Mouse (Mus musculus) heart, embryonic 15.5 days (tissue): ENCODE measurements around the gene Zfp579. TPM values are rescaled to one million over a fixed set of nuclear protein-coding genes. Genes with fewer than 3 reads are reported as not detected.
"Not testable (repeated sequence)": the region's sequence is repeated elsewhere in the genome, so short reads cannot be mapped to it uniquely, and the experiment has no call there.

Experiments used
- ATAC-seq: fragments of 200-750 bp; cut with Nextera tagmentation; replicated peaks from 2 replicates; pipeline ENCODE4 v1.8.0; 2017; ENCODE audit warnings: low read depth, moderate TSS enrichment; ENCODE audit not compliant: insufficient number of reproducible peaks, insufficient read depth, low FRiP score
- H3K27ac ChIP-seq: fragments of 300-500 bp; sonication (generic); 2 replicates; pipeline ENCODE4 v1.5.1; 2015; ENCODE audit warnings: mild to moderate bottlenecking, inconsistent platforms
- H3K27me3 ChIP-seq: fragments of 300-500 bp; sonication (generic); 2 replicates; pipeline ENCODE4 v1.6.1; 2015; ENCODE audit warnings: inconsistent platforms
- H3K36me3 ChIP-seq: fragments of 300-500 bp; sonication (generic); 2 replicates; pipeline ENCODE4 v1.6.1; 2015; ENCODE audit warnings: mild to moderate bottlenecking, inconsistent platforms
- H3K4me1 ChIP-seq: fragments of 300-500 bp; sonication (generic); replicated peaks from 2 replicates; pipeline ENCODE4 v1.6.1; 2015; ENCODE audit warnings: inconsistent platforms
- H3K4me2 ChIP-seq: fragments of 300-500 bp; sonication (generic); 2 replicates; pipeline ENCODE4 v1.6.1; 2015; ENCODE audit warnings: inconsistent platforms, mild to moderate bottlenecking, moderate library complexity
- H3K4me3 ChIP-seq: fragments of 300-500 bp; sonication (generic); 2 replicates; pipeline ENCODE4 v1.5.1; 2015; ENCODE audit warnings: mild to moderate bottlenecking, inconsistent platforms
- H3K9ac ChIP-seq: fragments of 300-500 bp; sonication (generic); 2 replicates; pipeline ENCODE4 v1.6.1; 2015; ENCODE audit warnings: mild to moderate bottlenecking, inconsistent platforms
- H3K9me3 ChIP-seq: fragments of 300-500 bp; sonication (generic); replicated peaks from 2 replicates; pipeline ENCODE4 v1.6.1; 2016; ENCODE audit warnings: inconsistent platforms
- WGBS: fragments of 180-500 bp; shearing (Covaris S2); methylation state at CpG from one replicate; pipeline ENCODE4 v1.1.7; 2015; ENCODE audit warnings: mixed read lengths; 5-methylcytosine and 5-hydroxymethylcytosine counted together
- polyA plus RNA-seq: library from polyadenylated mRNA; unstranded; fragments of >200 nt; fragmentation: Nextera tagmentation; extraction: Ambion mirVana; gene quantifications from 2 replicates; pipeline ENCODE4 v1.2.1, GENCODE M21; 2015

Zfp579 gene
- polyA plus RNA-seq, 1 experiment from 2014 or later, result 22.5 TPM

- peak; percentile 79 for ATAC-seq
- no peaks in the 10 kb centered on the region for H3K27me3 ChIP-seq
- H3K9me3 ChIP-seq, result no peaks in the 10 kb centered on the region
- peak within 1 kb of the TSS; percentile 83 for H3K9ac ChIP-seq
- H3K27ac ChIP-seq, result peak within 1 kb of the TSS; percentile 99
- under 1% methylated on average over 42 of the region's 42 CpGs for WGBS
- H3K36me3 ChIP-seq, result peaks cover 43% of the 10 kb centered on the region
- H3K4me1 ChIP-seq, result peaks cover 7% of the 10 kb centered on the region
- peak within 1 kb of the TSS; percentile 64 for H3K4me2 ChIP-seq
- peak within 1 kb of the TSS; percentile 79 for H3K4me3 ChIP-seq
Observed at GRCm38 (mm10) chr7:5014251-5015117, 18.5 kb upstream of the Zfp579 start, which contains the start of the genes Zfp524 and Fiz1. Gene Zfp524, plus strand, starts transcription at chr7:5014415. Gene Fiz1, minus strand, starts transcription at chr7:5014697.

- Histone ChIP-seq H3K36me3 (peaks cover 57% of the 10 kb centered on the region), H3K9ac (no peak overlapping the region), H3K4me2 (peak overlapping the region; percentile 64), H3K4me1 (peaks cover 7% of the 10 kb centered on the region), H3K27ac (no peak overlapping the region), H3K27me3 (no peaks in the 10 kb centered on the region), H3K4me3 (peak overlapping the region; percentile 79), H3K9me3 (no peaks in the 10 kb centered on the region)
- 88% methylated on average over 27 of the region's 27 CpGs for WGBS
- ATAC-seq, result no peak
Observed at GRCm38 (mm10) chr7:5012681-5013513, 16.9 kb upstream of the Zfp579 start.

GRCm38 (mm10) chr7:5008229-5008628 is 12.3 kb upstream of the Zfp579 start:
- Histone ChIP-seq H3K9ac (no peak overlapping the region), H3K9me3 (no peaks in the 10 kb centered on the region), H3K4me1 (no peaks in the 10 kb centered on the region; the same call in 1 of the 2 replicates), H3K27me3 (no peaks in the 10 kb centered on the region), H3K4me3 (no peak overlapping the region), H3K36me3 (peaks cover 67% of the 10 kb centered on the region), H3K4me2 (no peak overlapping the region), H3K27ac (no peak overlapping the region)
- no peak for ATAC-seq
- WGBS, result 95% methylated on average over 26 of the region's 26 CpGs

- not testable (repeated sequence) for H3K4me1 ChIP-seq, H3K27me3 ChIP-seq, H3K4me3 ChIP-seq, H3K9ac ChIP-seq, H3K4me2 ChIP-seq, ATAC-seq, H3K27ac ChIP-seq, H3K9me3 ChIP-seq
- 60% methylated on average over 8 of the region's 8 CpGs for WGBS
- H3K36me3 ChIP-seq, result peaks cover 18% of the 10 kb centered on the region
Observed at GRCm38 (mm10) chr7:5002876-5003275, 6.9 kb upstream of the Zfp579 start.

GRCm38 (mm10) chr7:4999876-5000275 is 3.9 kb upstream of the Zfp579 start:
- no peak overlapping the region for H3K4me2 ChIP-seq
- H3K27me3 ChIP-seq, result no peaks in the 10 kb centered on the region
- H3K9me3 ChIP-seq, result no peaks in the 10 kb centered on the region
- H3K4me3 ChIP-seq, result no peak overlapping the region
- WGBS, result 61% methylated on average over 2 of the region's 2 CpGs
- no peak for ATAC-seq
- H3K27ac ChIP-seq, result no peak overlapping the region
- peaks cover 14% of the 10 kb centered on the region for H3K4me1 ChIP-seq
- no peaks in the 10 kb centered on the region for H3K36me3 ChIP-seq
- H3K9ac ChIP-seq, result no peak overlapping the region

GRCm38 (mm10) chr7:4996934-4997333 is 976 bp upstream of the Zfp579 start:
- peak overlapping the region; percentile 71 for H3K4me3 ChIP-seq
- no peak for ATAC-seq
- H3K9me3 ChIP-seq, result no peaks in the 10 kb centered on the region
- peak overlapping the region; percentile 59; the same call in 1 of the 2 replicates for H3K27ac ChIP-seq
- peaks cover 20% of the 10 kb centered on the region for H3K27me3 ChIP-seq
- WGBS, result 54% methylated on average over 8 of the region's 8 CpGs
- H3K36me3 ChIP-seq, result peaks cover 22% of the 10 kb centered on the region
- peak overlapping the region; percentile 82 for H3K4me2 ChIP-seq
- no peak overlapping the region for H3K9ac ChIP-seq
- H3K4me1 ChIP-seq, result peaks cover 27% of the 10 kb centered on the region

- Histone ChIP-seq H3K36me3 (peaks cover 22% of the 10 kb centered on the region), H3K4me3 (peak overlapping the region; percentile 71), H3K4me1 (peaks cover 27% of the 10 kb centered on the region), H3K9me3 (no peaks in the 10 kb centered on the region), H3K9ac (peak overlapping the region; percentile 75), H3K27me3 (peaks cover 20% of the 10 kb centered on the region), H3K4me2 (peak overlapping the region; percentile 82), H3K27ac (peak overlapping the region; percentile 59)
- 6% methylated on average over 19 of the region's 19 CpGs for WGBS
- ATAC-seq, result peak; percentile 32; the same call in 1 of the 2 replicates
Observed at GRCm38 (mm10) chr7:4995268-4996002, 523 bp downstream of the Zfp579 start.

GRCm38 (mm10) chr7:4993999-4994788 is 1.8 kb downstream of the Zfp579 start:
- no peak for ATAC-seq
- H3K27ac ChIP-seq, result no peak overlapping the region
- peaks cover 22% of the 10 kb centered on the region for H3K36me3 ChIP-seq
- no peaks in the 10 kb centered on the region for H3K9me3 ChIP-seq
- H3K27me3 ChIP-seq, result peaks cover 20% of the 10 kb centered on the region
- WGBS, result 49% methylated on average over 59 of the region's 59 CpGs
- peak overlapping the region; percentile 71 for H3K4me3 ChIP-seq
- H3K4me1 ChIP-seq, result peaks cover 27% of the 10 kb centered on the region
- H3K9ac ChIP-seq, result peak overlapping the region; percentile 10; the same call in 1 of the 2 replicates
- peak overlapping the region; percentile 82 for H3K4me2 ChIP-seq

- no peak overlapping the region for H3K27ac ChIP-seq
- peak overlapping the region; percentile 71 for H3K4me3 ChIP-seq
Observed at GRCm38 (mm10) chr7:4993347-4993998, 2.5 kb downstream of the Zfp579 start.

DNA sequence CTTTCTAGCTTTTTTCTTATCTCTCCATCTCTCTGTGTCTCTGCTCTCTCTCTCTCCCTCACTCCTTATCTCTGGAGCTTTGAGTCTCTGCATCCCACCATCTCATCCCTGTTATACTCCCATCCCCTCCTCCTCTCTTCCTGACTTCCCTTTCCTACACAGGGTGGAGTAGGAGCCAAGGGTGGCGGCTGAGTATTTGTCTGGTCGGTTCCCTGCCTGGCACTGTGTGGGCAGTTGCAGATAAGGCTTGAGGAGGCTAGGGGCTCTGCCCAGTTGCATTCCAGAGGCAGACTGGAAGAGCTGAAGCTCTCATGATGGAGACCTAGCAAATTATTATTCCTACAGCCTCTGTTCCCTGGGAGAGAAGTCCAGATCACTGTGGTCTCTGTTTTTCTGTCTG is 7.7 kb downstream of the Zfp579 start:
- H3K36me3 ChIP-seq, result peaks cover 10% of the 10 kb centered on the region
- ATAC-seq, result 0 out of 2 replicates have a peak, but pooled peaks have one; percentile 49
- no peak overlapping the region for H3K4me3 ChIP-seq
- H3K4me2 ChIP-seq, result no peak overlapping the region
- H3K4me1 ChIP-seq, result peaks cover under 1% of the 10 kb centered on the region; the same call in 1 of the 2 replicates
- no peak overlapping the region for H3K27ac ChIP-seq
- H3K27me3 ChIP-seq, result peaks cover 5% of the 10 kb centered on the region
- no peak overlapping the region for H3K9ac ChIP-seq
- 23% methylated on average over 2 of the region's 2 CpGs for WGBS
- H3K9me3 ChIP-seq, result no peaks in the 10 kb centered on the region

More at GRCm38 (mm10) chr7:4993347-4993998, 2.5 kb downstream of the Zfp579 start:
- H3K9ac ChIP-seq, result no peak overlapping the region
- H3K4me1 ChIP-seq, result peaks cover 27% of the 10 kb centered on the region
- peaks cover 22% of the 10 kb centered on the region for H3K36me3 ChIP-seq
- H3K9me3 ChIP-seq, result no peaks in the 10 kb centered on the region
- WGBS, result 43% methylated on average over 51 of the region's 55 CpGs
- no peak for ATAC-seq
- H3K27me3 ChIP-seq, result peaks cover 20% of the 10 kb centered on the region
- H3K4me2 ChIP-seq, result peak overlapping the region; percentile 82
